Mouse (Mus musculus) retina, postnatal 1 day (tissue): Measurements from ENCODE around the gene Pbrm1.

Experiments
- DNase-seq: peaks from one replicate; pipeline ENCODE4 v3.0.0-alpha.2; 2012

Gene Pbrm1

DNA sequence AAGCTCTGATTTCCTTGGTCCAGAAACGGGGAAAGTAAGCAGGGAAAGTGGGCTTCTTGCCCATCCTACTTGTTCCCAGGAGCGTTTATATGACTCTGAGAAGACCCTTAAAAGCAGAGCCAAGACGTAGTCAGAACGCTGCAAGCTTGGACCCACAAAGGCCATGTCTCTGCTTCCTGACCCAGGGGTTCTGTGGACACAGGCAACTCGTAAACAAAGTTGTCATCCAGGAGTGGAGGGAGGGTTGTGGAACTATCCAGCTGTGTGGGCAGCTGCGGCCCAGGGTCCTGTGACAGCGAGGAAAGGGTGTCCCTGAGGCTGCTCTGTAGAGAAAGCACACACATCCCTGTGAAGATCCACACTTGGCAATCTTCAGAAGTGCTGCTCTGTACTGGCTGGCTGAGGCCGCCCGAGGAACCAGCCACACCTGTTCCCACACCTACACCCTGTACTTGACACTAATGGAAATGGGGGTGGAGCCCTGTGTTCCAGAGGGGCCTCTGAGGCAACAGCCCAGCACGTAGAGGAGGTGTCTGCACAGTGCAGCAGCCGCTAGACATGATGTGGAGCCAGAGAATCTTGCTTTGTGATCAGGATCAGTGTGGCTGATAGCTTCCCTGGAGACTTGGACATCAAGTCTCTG is 114.2 kb downstream of the Pbrm1 start:
- DNase-seq = no peak

DNA sequence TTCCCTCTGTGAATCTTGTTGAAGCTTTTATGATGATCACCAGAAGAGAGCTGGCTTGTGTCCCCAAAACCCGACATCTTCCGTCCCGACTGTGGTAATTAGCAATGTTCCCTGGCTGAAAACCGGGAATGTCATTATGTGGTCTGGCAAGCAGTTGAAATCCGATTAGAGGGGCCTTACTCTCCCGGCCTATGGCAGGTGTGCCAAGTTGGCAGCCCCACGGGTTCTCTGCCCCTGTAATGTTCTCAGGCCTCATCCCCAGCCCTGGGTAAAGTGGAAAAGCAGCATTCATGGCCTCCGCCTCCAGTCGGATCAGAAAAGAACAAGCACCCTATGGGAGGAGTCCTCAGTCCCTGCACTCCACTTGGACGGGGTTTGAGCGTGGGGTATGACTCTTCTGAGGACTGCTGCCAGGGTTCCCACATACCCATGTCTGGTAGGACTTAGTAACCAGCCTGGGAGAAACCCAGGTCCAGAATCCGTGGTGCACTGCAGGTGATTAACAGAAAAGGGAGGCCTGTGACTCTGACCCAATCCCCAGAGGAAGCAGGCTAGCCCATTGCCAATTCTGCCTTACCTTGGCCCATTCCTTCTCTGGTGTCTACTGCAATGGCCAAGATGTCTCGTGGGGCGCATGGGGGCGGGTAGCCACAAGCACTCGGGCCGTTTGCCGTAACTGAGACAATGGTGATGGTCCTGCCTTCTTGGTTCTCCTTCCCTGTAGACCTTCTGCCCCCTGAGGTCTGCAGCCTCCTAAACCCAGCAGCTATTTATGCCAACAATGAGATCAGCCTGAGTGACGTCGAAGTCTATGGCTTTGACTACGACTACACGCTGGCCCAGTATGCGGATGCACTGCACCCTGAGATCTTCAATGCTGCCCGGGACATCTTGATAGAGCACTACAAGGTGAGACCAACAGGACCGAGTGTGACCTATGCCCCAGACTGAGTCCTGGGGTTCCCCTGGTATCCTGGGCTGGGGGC is 115.4 kb downstream of the Pbrm1 start:
- DNase-seq = no peak

DNA sequence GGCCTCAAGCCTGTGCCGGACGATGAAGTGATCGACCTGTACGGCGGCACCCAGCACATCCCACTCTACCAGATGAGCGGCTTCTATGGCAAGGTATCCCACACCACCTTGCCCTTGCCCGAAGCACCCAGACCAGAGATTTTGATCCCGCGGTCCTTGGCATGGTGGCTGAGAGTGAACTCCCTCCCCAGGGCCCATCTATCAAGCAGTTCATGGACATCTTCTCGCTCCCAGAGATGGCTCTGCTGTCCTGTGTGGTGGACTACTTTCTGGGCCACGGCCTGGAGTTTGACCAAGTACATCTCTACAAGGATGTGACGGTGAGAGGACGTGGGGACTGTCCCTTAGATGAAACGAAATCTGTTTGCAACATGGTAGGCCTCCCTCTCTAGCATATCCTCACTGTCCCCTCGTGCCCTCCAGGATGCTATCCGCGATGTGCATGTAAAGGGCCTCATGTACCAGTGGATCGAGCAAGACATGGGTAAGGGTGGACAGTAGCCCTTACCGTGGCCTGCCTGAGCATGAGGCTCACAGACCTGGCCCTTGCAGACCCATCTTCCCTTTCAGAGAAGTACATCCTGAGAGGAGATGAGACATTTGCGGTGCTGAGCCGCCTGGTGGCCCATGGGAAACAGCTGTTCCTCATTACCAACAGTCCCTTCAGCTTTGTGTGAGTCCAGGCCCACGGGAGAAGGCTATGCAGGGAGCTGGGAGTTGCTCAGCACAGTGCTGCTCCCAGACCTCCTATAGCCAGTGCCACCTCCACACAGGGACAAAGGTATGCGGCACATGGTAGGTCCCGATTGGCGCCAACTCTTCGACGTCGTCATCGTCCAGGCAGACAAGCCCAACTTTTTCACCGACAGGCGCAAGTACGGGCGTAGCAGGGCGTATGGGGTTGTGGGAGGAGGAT is 116.8 kb downstream of the Pbrm1 start:
- no peak for DNase-seq

DNA sequence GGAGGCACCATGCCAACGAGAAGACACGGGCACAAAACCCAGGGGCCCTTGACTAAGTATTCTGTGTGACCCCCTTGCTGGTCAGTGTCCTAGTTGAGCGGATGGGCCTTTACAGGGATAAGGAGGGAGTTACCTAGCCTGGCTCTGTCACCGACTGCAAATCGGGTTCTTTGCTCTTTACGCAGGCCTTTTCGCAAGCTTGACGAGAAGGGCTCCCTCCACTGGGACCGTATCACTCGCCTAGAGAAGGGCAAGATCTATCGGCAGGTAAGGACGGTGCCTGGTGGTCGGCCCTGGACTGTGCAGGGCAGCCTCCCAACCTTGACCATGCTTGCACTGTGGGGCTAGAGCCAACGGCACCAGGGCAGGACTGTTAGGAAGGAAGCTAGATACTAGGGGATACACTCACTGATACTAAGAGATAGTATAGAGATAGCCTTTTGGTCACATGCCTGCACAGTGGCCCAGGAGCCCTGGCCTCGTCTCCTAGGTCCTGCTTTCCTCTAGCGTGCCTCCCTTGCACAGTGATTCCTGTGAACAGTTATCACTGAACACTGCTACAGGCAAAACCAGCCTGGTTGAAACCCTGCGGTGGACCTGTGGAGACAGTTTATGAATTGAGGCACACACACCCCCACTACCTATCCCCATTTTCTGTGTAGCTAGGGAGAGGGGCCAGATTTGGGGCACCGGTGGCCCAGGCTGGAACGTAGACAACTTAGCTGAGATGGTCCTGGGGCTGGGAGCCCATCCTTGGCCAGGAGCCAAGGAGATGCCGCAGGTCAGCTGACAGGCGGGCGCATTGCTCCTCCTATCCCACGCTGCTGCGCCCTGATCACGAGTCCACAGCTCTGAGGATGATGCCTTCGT is 117.7 kb downstream of the Pbrm1 start:
- DNase-seq = no peak

DNA sequence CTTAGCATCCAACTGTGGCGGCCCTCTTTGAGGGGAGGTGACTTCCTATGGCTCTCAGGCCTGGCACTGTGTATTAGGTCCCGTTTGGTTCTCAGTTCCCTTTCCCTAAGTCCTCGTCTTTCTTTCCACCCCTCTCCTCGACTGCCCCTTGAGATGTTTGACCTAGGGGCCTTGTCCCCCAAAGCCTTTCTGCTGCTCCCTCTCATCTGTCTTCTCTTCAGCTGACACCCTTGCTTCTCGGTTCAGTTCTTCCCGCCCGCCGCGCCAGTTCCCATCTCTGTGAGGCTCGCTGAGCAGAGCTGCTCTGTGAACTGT is 118.3 kb downstream of the Pbrm1 start:
- no peak for DNase-seq

DNA sequence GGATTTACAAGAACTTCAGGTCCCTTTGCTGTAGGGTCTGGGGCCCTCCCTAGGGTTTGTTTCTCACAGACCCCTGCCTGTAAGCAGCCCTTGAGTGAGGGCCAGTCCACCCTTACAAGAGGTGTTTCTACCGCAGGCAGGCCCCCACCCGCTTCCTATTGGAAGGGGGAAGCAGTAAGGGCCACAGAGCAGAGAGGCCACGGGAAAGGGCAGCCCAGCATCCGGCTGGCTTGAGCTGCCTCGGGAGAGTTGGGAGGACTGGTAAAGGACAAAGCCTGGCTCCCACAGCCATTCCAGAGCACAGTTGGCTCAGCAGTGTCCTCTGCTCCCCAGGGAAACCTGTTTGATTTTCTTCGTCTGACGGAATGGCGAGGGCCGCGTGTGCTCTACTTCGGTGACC is 118.9 kb downstream of the Pbrm1 start:
- DNase-seq = no peak

DNA sequence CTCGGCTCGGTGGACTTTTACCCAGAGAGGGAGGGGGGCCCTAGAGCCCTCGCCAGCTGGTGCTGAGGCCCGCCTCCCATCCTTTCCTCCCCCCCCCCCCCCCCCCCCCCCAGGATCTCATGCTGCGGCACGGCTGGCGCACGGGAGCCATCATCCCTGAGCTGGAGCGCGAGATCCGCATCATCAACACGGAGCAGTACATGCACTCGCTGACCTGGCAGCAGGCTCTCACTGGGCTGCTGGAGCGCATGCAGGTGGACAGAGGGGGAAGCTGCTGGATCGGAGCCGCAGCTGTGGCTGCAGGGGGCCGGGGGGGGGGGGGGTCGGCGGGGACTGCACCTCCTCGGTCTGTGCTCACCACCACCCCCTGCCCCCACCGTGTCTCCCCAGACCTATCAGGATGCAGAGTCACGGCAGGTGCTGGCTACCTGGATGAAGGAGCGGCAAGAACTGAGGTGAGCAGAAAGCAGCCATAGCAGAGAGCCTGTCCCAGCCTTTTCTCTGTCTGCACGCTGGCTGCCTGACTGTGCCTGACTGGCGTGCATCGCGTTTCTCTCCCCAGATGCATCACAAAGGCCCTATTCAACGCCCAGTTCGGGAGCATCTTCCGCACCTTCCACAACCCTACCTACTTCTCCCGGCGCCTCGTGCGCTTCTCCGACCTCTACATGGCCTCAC is 119.4 kb downstream of the Pbrm1 start:
- no peak for DNase-seq

DNA sequence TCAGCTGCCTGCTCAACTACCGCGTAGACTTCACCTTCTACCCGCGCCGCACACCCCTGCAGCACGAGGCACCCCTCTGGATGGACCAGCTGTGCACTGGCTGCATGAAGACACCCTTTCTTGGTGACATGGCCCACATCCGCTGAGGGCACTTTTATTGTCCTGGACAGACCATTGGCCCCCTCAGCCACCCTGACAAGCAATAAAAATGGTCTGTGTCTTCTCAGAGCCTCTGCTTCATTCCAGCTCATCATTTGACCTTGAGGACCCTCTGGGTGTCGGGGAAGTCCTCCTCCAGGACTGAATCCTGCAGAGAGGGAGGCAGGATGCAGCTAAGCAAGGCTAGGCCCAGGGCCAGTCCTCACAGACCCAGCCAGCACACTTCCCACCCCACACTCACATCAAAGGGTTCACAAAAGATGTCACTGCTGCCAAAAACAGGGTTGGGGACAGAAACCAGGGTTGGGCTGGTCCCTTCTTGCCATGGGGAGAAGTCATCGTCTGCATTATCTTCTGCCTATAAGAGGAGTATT is 120.0 kb downstream of the Pbrm1 start:
- DNase-seq = no peak

DNA sequence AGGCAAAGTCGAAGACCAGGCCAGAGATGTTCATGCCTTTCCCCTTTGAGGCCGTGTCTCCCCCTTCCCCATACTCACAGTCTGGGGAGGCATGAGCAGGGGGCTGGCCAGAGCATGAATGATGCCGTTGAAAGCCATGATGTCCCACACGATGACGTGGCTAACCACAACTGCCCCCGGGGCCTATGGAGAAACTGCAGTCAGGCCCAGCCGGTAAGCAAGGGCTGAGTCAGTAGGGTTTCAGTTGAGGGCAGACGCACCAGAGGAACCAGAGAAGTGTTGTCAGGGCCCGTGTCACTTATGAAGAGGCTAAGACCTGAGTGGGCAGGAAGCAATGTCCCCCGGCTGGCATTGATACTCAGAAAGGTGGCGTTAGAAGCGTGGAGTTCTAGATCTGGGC is 120.7 kb downstream of the Pbrm1 start:
- DNase-seq = no peak

DNA sequence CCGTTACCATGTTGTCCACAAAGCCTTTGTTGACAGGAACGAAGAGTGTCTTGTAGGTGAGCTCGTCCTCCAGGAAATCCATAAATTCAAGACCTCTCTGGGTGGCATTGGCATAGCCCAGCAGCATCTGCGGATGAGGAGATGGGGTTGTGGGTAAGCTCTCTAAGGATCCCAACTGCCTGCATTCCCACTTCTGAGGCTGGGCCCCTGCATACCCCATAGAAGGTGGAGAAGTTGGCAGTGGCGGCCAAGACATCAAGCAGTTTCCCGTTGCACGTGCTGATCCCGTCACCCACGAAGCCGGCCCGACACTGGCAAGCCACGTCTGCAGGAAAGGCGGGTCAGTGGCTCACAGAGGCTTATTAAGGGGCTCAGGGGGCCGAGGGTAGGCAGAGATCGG is 121.2 kb downstream of the Pbrm1 start:
- DNase-seq = no peak

DNA sequence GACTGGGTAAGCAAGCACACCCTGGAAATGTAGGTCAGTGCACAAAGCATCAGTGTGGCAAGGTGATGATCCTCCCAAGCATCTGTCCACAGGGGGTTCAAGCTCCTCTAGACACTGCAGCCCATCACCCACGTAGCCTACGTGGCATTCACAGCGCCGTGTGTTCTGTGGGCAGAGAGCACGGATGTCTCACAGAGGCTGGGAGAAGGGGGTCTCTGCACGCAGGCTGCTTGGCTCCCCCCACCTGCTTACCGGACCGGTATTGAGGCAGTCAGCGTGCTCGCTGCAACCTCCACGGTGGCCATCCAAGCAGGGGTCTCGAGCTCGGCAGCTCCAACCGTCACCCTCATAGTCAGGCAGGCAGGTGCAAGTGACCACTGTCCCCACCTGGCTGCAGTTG is 122.1 kb downstream of the Pbrm1 start:
- DNase-seq = peak; percentile 27

DNA sequence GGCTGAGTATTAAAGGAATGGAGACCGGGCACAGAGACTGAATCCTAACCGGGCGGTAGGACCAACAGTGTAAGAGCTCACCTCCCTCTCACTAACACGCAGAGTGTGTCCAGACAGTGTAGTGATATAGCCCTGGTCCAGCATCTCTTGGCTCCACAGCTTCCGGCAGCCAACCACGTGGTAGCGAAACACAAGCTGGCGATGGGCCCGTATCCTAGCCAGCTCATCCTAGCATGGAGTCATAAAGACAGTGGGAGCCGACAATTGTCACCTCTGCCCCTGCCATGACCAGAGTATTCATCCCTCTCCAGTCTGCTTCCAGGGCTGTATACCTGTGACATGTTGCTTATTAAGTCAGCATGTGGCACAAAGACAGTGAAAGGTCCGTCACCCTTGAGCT is 126.8 kb downstream of the Pbrm1 start:
- no peak for DNase-seq

DNA sequence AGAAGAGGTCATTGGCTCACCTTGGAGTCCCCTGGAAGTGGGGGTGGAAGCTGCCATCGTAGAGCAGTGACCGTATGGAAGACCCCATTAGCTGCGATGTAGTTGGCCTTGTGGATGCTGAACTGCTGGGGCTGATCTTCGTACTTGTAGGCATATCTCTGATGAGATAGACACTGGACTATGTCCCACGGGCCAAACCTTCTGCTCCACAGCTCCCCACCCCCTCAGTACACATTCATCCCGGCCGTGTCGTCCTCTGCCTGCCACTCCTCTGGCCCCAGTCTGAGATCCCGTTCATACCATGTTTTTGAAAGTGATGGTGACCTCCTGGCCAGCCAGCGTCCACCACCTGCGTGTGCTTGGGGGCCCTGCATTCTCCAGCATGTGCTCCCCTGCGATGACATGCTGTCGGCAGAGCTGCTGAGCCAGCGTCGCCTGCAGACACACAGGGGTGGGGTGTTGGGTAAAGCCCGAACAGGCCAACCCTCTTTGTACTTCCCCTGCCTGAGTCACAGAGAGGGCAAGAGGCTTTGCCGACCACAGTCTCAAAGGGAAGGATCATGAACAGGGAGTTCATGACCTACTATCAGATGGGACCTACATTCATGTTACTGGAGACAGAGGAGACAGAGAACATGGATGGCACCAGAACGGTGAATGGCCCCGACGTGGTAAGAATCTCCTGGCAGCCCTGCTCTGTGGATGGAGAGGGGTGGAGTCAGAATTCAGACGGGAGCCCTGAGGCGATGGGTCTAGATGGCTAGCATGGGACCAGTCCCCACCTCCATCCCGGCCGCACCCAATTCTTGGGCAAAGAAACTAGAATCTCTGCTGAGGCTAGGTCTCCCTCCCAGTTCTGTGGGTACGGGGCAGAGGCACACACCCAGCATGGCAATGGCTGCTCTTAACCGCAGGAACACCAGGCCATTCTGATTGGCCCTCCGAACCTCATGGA is 141.5 kb downstream of the Pbrm1 start:
- DNase-seq = no peak

DNA sequence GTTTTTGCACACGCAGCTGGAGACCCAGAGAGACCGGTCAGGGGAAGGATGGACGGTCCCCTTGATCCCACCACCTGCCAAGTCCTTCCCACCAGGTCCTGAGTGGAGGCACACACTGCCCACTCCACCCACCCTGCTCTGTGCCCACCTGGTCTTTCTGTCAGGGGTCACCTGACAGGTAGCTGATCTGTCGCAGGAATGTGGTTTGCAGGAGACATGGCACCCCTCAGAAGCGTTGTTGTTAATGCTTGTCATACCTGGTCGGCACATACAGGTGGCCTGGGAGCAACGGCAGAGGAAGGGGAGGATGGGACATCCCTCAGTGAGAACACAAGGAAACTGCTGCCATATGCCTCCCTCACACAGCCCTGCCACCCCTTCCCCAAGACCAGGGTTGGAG is 142.3 kb downstream of the Pbrm1 start:
- DNase-seq = no peak

DNA sequence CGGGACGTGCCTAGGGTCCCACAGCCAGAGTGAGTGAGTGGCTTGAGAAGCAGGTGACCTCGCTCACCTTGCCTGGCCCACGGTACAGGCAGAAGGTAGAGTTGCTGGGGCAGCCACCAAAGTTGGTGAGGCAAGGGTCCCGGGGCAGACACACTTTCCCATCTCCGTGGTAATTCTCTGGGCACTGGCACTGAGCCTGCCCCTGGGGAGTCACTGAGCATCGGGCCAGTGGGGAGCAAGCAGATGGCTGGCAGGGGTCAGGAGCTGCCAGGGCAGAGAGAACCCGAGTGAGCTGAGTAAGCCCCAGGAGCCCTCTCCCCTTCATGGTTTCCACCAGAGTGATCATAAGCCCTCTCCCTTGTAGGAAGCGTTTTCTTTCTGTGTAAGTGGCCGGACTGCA is 142.7 kb downstream of the Pbrm1 start:
- DNase-seq = no peak

DNA sequence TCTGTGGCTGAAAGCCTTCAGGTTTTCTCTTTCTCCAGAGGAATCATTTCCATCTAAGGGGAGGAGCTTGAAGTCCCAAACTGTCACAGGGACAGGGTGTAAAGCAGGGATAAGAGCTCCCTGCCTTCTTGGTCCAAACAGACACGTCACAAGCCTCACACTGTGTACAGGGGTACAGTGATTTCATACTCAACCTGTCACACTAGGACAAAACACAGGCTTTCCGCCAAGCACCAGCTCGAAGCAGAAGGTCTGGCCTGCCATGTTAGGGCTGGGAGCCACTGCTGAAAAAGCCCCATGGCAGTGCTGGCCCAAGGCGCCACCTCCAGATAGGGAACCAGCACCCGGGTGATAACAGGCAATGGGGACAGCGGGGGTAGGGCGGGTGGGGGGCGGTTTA is 145.1 kb downstream of the Pbrm1 start:
- DNase-seq = no peak

DNA sequence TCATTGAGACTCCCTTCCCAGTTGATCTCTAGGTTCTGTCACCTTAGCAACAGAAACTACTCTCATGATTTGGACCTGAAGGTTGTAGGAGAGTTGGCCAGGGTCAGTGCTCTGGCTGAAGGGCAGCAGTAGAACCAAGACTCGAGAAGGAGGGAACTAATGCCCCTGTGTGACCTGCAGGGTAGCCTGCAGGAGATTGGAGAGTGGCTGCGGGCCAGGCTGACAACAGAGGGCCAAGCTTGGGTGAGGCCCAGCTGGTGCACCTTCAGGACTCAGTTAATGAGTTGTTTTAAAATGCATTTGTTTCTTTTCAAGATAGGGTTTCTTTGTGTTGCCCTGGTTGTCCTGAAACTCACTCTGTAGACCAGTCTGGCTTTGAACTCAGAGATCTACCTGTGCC is 146.1 kb downstream of the Pbrm1 start:
- DNase-seq = no peak

DNA sequence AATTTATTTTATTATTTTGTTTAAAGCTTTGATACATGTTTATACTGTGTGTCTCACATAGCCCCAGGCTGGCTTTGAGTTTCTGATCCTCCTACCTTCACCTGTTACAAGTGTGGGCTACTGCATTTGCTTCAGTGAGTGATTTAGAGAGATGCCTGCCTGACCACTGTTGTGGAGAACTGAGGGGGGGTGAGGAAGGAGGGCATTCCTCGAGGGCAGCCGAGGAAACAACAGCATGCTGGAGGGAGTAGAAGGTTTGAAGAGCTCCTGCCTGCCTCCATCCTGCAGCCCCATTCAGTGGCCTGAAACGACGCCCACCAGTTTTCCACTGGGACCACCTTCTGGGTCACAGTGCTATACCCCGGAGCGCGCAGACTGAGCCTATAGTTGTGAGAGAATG is 146.5 kb downstream of the Pbrm1 start:
- DNase-seq = no peak

DNA sequence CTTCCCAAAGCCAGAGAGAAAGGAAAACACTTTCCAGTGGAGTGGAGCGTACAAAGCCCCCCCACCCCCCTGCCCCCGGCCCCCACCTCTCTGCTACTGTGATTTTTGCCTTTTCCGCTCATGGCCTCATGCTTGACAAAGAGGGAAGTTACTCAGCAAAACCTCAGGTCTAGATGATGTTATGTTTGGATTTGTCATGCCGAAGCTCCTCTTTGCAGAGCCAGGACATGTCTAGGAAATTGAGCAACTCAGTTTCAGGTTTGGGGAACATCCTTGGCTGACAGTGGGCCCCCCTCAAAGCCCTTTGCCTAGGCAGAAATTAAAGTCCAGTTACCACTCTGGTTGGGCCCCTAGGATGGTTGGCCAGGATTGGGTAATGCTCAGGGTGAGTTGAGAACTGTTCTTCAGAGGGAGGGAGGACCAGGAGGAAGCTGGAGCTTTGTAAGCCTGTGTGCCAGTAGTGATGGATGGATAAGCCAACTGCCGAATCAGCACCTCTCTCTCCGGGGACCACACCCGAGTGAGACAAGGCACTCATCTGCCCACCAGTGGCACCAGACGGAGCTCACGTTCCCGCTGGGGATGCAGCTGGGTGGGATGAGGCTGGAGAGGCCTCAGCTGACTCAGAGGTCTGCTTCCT is 147.2 kb downstream of the Pbrm1 start:
- peak; percentile 10 for DNase-seq

DNA sequence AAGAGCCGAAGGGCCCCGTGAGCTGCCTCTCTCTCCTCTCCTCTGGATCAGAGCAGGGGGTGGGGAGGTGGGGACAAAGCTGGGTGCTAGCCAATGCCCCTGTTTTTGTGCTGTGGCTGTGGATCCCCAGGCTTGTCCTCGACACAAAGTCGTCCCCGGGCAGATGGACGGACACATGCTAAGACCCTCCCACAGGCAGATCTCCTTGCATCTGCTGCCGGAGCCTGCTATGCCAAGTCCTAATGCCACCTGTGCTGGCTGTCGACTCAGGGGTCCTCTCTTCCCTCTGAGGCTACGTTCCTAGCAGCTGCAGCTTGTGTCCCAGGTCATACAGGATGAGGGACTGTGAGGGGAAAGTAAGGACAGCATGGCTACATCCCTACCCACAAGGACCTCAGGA is 147.9 kb downstream of the Pbrm1 start:
- DNase-seq = peak; percentile 28
